Mouse (Mus musculus): ENCODE data around the gene Fam186b.

DNA sequence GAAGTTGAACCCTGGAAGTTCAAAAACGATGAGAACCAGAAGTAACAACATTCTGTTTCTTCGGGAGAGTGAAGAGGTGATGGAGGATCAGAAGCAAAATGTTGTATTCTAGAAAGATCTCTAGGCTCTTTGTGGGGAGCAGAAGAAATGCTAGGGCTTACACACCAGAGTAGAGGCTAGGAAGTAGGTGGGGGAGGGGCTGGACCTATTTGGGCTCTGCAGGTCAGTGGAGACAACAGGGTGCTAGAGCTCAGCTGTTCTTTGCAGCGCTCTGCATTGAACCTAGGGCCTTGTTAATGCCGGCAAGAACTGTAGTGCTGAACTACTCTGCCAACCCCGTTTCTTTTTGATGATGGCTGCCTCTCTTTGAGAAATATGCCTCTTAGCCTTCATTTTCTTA, 525 bp upstream of the Fam186b start:
- TF ChIP-seq MYOG (IDR thresholded peaks at IDR 0.05; ENCODE audit: control insufficient read depth in 1 of 3, insufficient read depth in 1 of 3, insufficient read length in 2 of 3, low read depth in 2 of 3) (no peak), USF1 (IDR thresholded peaks at IDR 0.05; ENCODE audit: low read depth) (no peak), POLR2A (IDR thresholded peaks at IDR 0.05; ENCODE audit: insufficient read length, low read depth) (no peak), REST (IDR thresholded peaks at IDR 0.05; ENCODE audit: insufficient read depth, insufficient read length) (no peak), MAX (IDR thresholded peaks at IDR 0.05; ENCODE audit: low read depth) (no peak), E2F4 (IDR thresholded peaks at IDR 0.05; ENCODE audit: insufficient read depth) (no peak)
